Mouse (Mus musculus): ENCODE results near the gene Rpl22l1.

GRCm38 (mm10) chr3:28780511-28780910 lies 24.7 kb upstream of the Rpl22l1 start:
- TF ChIP-seq CTCF (IDR thresholded peaks at IDR 0.05; ENCODE audit: insufficient read depth, low read length) = no peak
- TF ChIP-seq POLR2A (IDR thresholded peaks at IDR 0.05; ENCODE audit: borderline replicate concordance, extremely low read depth, low read depth, low read length) = no peak

All from lung, adult 2 months (tissue).